Mouse (Mus musculus) forebrain, embryonic 14.5 days (tissue): ENCODE measurements around the gene Farsa. TPM values are rescaled to one million over a fixed set of nuclear protein-coding genes. Genes with fewer than 3 reads are reported as not detected.
"Not testable (repeated sequence)": the region's sequence is repeated elsewhere in the genome, so short reads cannot be mapped to it uniquely, and the experiment has no call there.

Experiments
- ATAC-seq: fragments of 200-750 bp; cut with Nextera tagmentation; 2 replicates; pipeline ENCODE4 v1.8.0; 2017; ENCODE audit warnings: mild to moderate bottlenecking, moderate library complexity
- DNase-seq: peaks from one replicate; pipeline ENCODE4 v3.0.0-alpha.2; 2015; ENCODE audit warnings: low spot score
- H3K27ac ChIP-seq: fragments of 300-500 bp; sonication (generic); 2 replicates; pipeline ENCODE4 v1.5.1; 2014; ENCODE audit warnings: low read depth, mild to moderate bottlenecking, control low read depth, low read length, moderate library complexity
- H3K27me3 ChIP-seq: fragments of 300-500 bp; sonication (generic); replicated peaks from 2 replicates; pipeline ENCODE4 v1.6.1; 2014; ENCODE audit warnings: low read length, control low read depth, mixed read lengths; ENCODE audit not compliant: control insufficient read depth, insufficient read depth
- H3K36me3 ChIP-seq: fragments of 300-500 bp; sonication (generic); 2 replicates; pipeline ENCODE4 v1.6.1; 2014; ENCODE audit warnings: low read length, control low read depth; ENCODE audit not compliant: control insufficient read depth, insufficient read depth
- H3K4me1 ChIP-seq: fragments of 300-500 bp; sonication (generic); 2 replicates; pipeline ENCODE4 v1.6.1; 2014; ENCODE audit warnings: antibody characterized with exemption, low read length, control low read depth; ENCODE audit not compliant: control insufficient read depth, insufficient read depth
- H3K4me2 ChIP-seq: fragments of 300-500 bp; sonication (generic); 2 replicates; pipeline ENCODE4 v1.6.1; 2014; ENCODE audit warnings: mild to moderate bottlenecking, control low read depth, low read length
- H3K4me3 ChIP-seq: fragments of 300-500 bp; sonication (generic); 2 replicates; pipeline ENCODE4 v1.5.1; 2014; ENCODE audit warnings: low read depth, low read length, control low read depth
- H3K9ac ChIP-seq: fragments of 300-500 bp; sonication (generic); 2 replicates; pipeline ENCODE4 v1.6.1; 2014; ENCODE audit warnings: mild to moderate bottlenecking, low read length, control low read depth, moderate library complexity
- H3K9me3 ChIP-seq: fragments of 300-500 bp; sonication (generic); replicated peaks from 2 replicates; pipeline ENCODE4 v1.6.1; 2016; ENCODE audit warnings: low read length, control low read depth, mixed read lengths; ENCODE audit not compliant: control insufficient read depth
- WGBS: fragments of 180-500 bp; shearing (Covaris S2); extraction: QIAGEN DNeasy Blood & Tissue Kit; methylation state at CpG from one replicate; pipeline ENCODE4 v1.1.7; 2014; 5-methylcytosine and 5-hydroxymethylcytosine counted together
- polyA plus RNA-seq: library from polyadenylated mRNA; unstranded; fragments of >200 nt; fragmentation: Nextera tagmentation; extraction: Ambion mirVana; gene quantifications from 2 replicates; pipeline ENCODE4 v1.2.1, GENCODE M21; 2014

The Farsa gene
- polyA plus RNA-seq, 1 experiment from 2014 or later, result 92.3 TPM

DNA sequence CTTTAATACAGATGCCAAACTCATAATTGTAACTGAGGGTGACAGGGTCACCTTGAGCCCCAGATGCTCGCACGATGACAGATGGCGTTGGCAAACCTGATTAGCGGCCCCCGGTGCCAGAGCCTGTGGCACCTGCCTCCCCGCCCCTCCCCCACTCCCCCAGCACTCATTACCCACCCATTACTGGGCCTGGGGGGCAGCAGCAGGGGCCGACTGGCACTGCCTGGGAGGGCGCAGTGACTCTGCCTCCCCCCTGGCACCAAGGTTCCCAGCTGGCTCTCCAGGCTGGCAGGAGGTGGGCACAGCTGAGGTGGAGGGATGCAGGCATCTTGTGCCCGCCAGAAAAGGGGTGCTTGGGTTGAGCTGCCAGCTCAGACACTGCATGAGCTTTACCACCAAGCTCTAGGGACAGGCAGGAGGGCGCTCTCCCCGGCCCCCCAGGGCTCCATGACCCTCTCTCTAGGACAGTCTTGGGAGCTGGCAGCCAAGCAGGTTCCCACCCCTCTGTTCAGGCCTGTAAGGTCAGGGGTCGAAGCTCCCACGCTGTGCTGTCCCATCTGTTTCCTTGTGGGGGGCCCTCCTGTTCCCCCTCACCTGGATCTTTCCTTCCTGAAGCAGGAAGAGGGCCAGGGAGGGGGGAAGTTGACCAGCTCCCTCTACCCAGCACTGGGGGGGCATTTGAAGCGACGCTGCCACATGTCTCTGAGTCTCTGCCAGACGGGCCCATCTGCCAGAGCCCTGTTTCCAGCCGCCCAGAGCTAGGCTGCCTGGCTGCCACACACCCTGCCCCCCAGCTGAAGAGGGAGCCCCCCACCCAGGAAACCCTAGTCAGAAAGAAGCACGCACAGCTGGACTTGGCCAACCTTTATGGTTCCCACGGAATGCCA is 42.0 kb upstream of the Farsa start:
- peak overlapping the region; percentile 16; the same call in 1 of the 2 replicates for H3K4me2 ChIP-seq
- no peak overlapping the region for H3K4me3 ChIP-seq
- WGBS, result 32% methylated on average over 19 of the region's 19 CpGs
- H3K9ac ChIP-seq, result peak overlapping the region; percentile 29
- peak overlapping the region; percentile 95 for H3K27ac ChIP-seq
- no peaks in the 10 kb centered on the region for H3K36me3 ChIP-seq
- no peaks in the 10 kb centered on the region for H3K27me3 ChIP-seq
- DNase-seq (peak; percentile 81), ATAC-seq (peak; percentile 57)
- peaks cover 27% of the 10 kb centered on the region for H3K4me1 ChIP-seq
- no peaks in the 10 kb centered on the region for H3K9me3 ChIP-seq

GRCm38 (mm10) chr8:84815547-84815946 is 41.2 kb upstream of the Farsa start:
- H3K4me2 ChIP-seq, result no peak overlapping the region

GRCm38 (mm10) chr8:84816117-84816516 is 40.7 kb upstream of the Farsa start:
- H3K27ac ChIP-seq, result no peak overlapping the region
- no peak overlapping the region for H3K4me2 ChIP-seq
- no peaks in the 10 kb centered on the region for H3K36me3 ChIP-seq
- H3K9me3 ChIP-seq, result no peaks in the 10 kb centered on the region
- no peak overlapping the region for H3K9ac ChIP-seq
- peaks cover 20% of the 10 kb centered on the region for H3K4me1 ChIP-seq
- no peaks in the 10 kb centered on the region for H3K27me3 ChIP-seq
- DNase-seq (no peak), ATAC-seq (no peak)
- 79% methylated on average over 17 of the region's 17 CpGs for WGBS
- no peak overlapping the region for H3K4me3 ChIP-seq

More at GRCm38 (mm10) chr8:84815547-84815946, 41.2 kb upstream of the Farsa start:
- Histone ChIP-seq H3K9ac (no peak overlapping the region), H3K9me3 (no peaks in the 10 kb centered on the region), H3K27me3 (no peaks in the 10 kb centered on the region), H3K27ac (peak overlapping the region; percentile 95), H3K4me3 (no peak overlapping the region), H3K36me3 (no peaks in the 10 kb centered on the region), H3K4me1 (peaks cover 23% of the 10 kb centered on the region)
- DNase-seq, result peak; percentile 87
- WGBS, result 11% methylated on average over 9 of the region's 9 CpGs
- peak; percentile 51 for ATAC-seq

DNA sequence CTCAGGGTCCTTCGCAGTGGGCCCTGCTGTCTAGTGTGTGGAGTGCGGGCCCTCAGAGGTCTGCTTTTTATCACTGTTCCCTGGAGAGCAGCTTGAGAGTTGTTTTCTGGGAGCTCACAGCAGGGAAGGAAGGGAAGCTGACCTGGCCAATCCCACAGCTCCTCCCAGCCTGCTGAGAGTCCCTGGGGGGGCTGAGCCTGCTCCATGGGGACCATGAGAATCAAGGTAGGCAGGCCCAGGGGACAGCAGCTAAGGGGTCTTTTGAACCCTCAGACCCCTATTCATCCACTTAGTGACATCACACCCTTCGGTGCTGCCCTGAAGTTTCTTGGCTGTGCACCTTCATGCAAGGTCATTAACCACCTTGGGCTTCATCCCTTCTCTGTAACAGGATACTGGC is 34.1 kb upstream of the Farsa start, which contains the start of gene Dand5:
Dand5 (minus strand) TSS at position 101 of the 400 bp plus-strand sequence.
- no peak for ATAC-seq
- WGBS, result 43% methylated on average over 3 of the region's 3 CpGs
- H3K9ac ChIP-seq, result no peak within 1 kb of the TSS

DNA sequence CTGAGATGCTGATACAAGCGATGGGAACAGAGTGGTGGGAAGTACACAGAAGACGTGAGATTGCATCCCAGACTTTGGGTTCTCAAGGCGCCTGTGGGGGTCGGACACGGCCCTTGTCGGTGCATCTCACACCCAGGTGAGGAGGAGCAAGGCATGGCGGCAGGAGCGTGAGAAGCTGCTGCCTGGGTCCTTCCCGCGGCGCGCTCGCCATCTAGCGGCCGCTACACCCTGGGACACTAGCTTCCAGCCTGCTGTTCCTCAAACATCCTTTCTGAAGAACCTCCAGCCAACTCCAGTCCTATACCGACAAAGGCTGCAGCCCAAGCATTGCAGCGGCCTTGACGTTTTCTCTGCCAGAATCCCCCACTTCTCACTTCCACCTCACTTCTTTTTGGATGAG is 33.1 kb upstream of the Farsa start:
- Histone ChIP-seq H3K4me2 (peak overlapping the region; percentile 53), H3K27me3 (no peaks in the 10 kb centered on the region), H3K27ac (no peak overlapping the region), H3K4me1 (0 out of 2 replicates have a peak, but pooled peaks cover 3% of the 10 kb centered on the region), H3K9ac (no peak overlapping the region), H3K36me3 (no peaks in the 10 kb centered on the region), H3K4me3 (no peak overlapping the region), H3K9me3 (no peaks in the 10 kb centered on the region)
- WGBS, result under 1% methylated on average over 15 of the region's 18 CpGs
- ATAC-seq (peak; percentile 88), DNase-seq (peak; percentile 89)

More for the DNA sequence above, 34.1 kb upstream of the Farsa start, which contains the start of gene Dand5:
- H3K4me1 ChIP-seq, result 0 out of 2 replicates have a peak, but pooled peaks cover 3% of the 10 kb centered on the region
- H3K27me3 ChIP-seq, result no peaks in the 10 kb centered on the region
- DNase-seq, result no peak
- H3K4me3 ChIP-seq, result no peak within 1 kb of the TSS
- H3K4me2 ChIP-seq, result peak within 1 kb of the TSS; percentile 53
- H3K27ac ChIP-seq, result no peak within 1 kb of the TSS
- no peaks in the 10 kb centered on the region for H3K36me3 ChIP-seq
- H3K9me3 ChIP-seq, result no peaks in the 10 kb centered on the region

GRCm38 (mm10) chr8:84825636-84826035 is 31.2 kb upstream of the Farsa start:
- Histone ChIP-seq H3K27me3 (no peaks in the 10 kb centered on the region), H3K9ac (no peak overlapping the region), H3K36me3 (no peaks in the 10 kb centered on the region), H3K4me3 (no peak overlapping the region), H3K27ac (no peak overlapping the region), H3K4me2 (no peak overlapping the region), H3K9me3 (no peaks in the 10 kb centered on the region), H3K4me1 (0 out of 2 replicates have a peak, but pooled peaks cover 3% of the 10 kb centered on the region)
- ATAC-seq (no peak), DNase-seq (no peak)
- 86% methylated on average over 4 of the region's 4 CpGs for WGBS

GRCm38 (mm10) chr8:84826518-84826917 is 30.3 kb upstream of the Farsa start:
- ATAC-seq, result not testable (repeated sequence)
- 88% methylated on average over 2 of the region's 2 CpGs for WGBS

DNA sequence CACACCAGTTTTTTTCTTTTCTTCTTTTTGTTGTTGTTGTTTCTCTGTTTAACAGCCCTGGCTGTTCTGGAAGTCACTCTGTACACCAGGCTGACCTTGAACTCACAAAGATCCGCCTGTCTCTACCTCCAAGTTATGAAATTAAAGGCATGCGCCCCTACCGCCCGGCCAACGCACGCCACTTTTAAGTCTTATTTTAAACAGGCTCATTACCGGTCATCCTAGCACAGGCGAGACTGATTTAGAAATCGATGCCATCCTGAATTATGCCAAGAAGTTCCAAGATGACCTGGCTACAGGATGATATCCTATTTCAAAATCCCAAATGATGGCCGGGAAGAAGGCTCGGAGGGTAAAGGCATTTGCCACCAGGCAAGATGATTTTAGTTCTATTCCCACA is 25.3 kb upstream of the Farsa start, which contains the start of gene Gadd45gip1:
Gadd45gip1 (plus strand) TSS at position 33 of the 400 bp plus-strand sequence.
- Histone ChIP-seq H3K27ac (peak within 1 kb of the TSS; percentile 95), H3K4me1 (peaks cover 22% of the 10 kb centered on the region), H3K9me3 (no peaks in the 10 kb centered on the region), H3K9ac (peak within 1 kb of the TSS; percentile 97), H3K4me3 (peak within 1 kb of the TSS; percentile 90), H3K27me3 (no peaks in the 10 kb centered on the region), H3K4me2 (peak within 1 kb of the TSS; percentile 67), H3K36me3 (peaks cover 27% of the 10 kb centered on the region)
- ATAC-seq (no peak), DNase-seq (no peak)
- WGBS, result 90% methylated on average over 11 of the region's 11 CpGs

More at GRCm38 (mm10) chr8:84826518-84826917, 30.3 kb upstream of the Farsa start:
- not testable (repeated sequence) for H3K4me1 ChIP-seq, H3K9ac ChIP-seq, H3K27me3 ChIP-seq, H3K36me3 ChIP-seq, H3K9me3 ChIP-seq, H3K4me3 ChIP-seq, H3K4me2 ChIP-seq, DNase-seq, H3K27ac ChIP-seq
